Mouse (Mus musculus): ENCODE measurements around the gene Nrarp. TPM values are rescaled to one million over a fixed set of nuclear protein-coding genes. Genes with fewer than 3 reads are reported as not detected.

Gene Nrarp
- total RNA-seq, 4 experiments from 2014 or later: 2.4 to 3.5 (median 2.7) TPM

- no peak for DNase-seq
Observed at GRCm38 (mm10) chr2:25228995-25229530, 48.5 kb downstream of the Nrarp start.

GRCm38 (mm10) chr2:25229582-25229981 lies 49.0 kb downstream of the Nrarp start:
- no peak for DNase-seq

GRCm38 (mm10) chr2:25230581-25230980 lies 50.0 kb downstream of the Nrarp start:
- no peak for DNase-seq

GRCm38 (mm10) chr2:25231038-25231437 lies 50.5 kb downstream of the Nrarp start:
- DNase-seq: no peak

Other genes starting within 250 kb of the Nrarp start
- 10 to 100 TPM; 11.0 to 23.7 (median 18.1) TPM for gene Arrdc1, start 245.5 kb upstream of the Nrarp start, total RNA-seq (2022)
- 10 to 100 TPM; 20.5 to 30.3 (median 24.1) TPM for gene Zmynd19, start 231.0 kb upstream of the Nrarp start, total RNA-seq (2022)
- gene Dph7, start 218.4 kb upstream of the Nrarp start, total RNA-seq (2022): 10 to 100 TPM; 11.5 to 24.2 (median 20.2) TPM
- 100 to 1,000 TPM in 1 of 4 experiments, 10 to 100 TPM in 3; 85.6 to 109 (median 86.5) TPM for gene Mrpl41, start 205.7 kb upstream of the Nrarp start, total RNA-seq (2022)
- 10 to 100 TPM; 67.2 to 94.5 (median 71.2) TPM for gene Pnpla7, start 204.7 kb upstream of the Nrarp start, total RNA-seq (2022)
- 10 to 100 TPM; 41.6 to 84.4 (median 63.1) TPM for gene Nsmf, start 126.4 kb upstream of the Nrarp start, total RNA-seq (2022)
- gene Entpd8, start 100.5 kb upstream of the Nrarp start, total RNA-seq (2022): under 1 TPM in 1 of 4 experiments, not detected in 3; 0.27 TPM
- not detected for gene Noxa1, start 85.6 kb upstream of the Nrarp start, total RNA-seq (2022)
- 10 to 100 TPM; 27.4 to 35.0 (median 31.7) TPM for gene Tor4a, start 16.1 kb downstream of the Nrarp start, total RNA-seq (2022)
- gene Nelfb, start 30.7 kb downstream of the Nrarp start, total RNA-seq (2022): 10 to 100 TPM; 59.6 to 74.9 (median 68.6) TPM
- gene Stpg3, start 33.9 kb downstream of the Nrarp start, total RNA-seq (2022): not detected
- gene Fam166a, start 38.0 kb downstream of the Nrarp start, total RNA-seq (2022): under 1 TPM in 1 of 4 experiments, not detected in 3; 0.27 TPM
- 100 to 1,000 TPM; 150 to 307 (median 222) TPM for gene Tubb4b, start 43.9 kb downstream of the Nrarp start, total RNA-seq (2022)
- not detected for gene Slc34a3, start 53.6 kb downstream of the Nrarp start, total RNA-seq (2022)
- not detected for gene Rnf224, start 56.0 kb downstream of the Nrarp start, total RNA-seq (2022)
- gene Rnf208, start 61.5 kb downstream of the Nrarp start, total RNA-seq (2022): 10 to 100 TPM; 10.3 to 18.0 (median 12.3) TPM
- not detected for gene Cysrt1, start 61.7 kb downstream of the Nrarp start, total RNA-seq (2022)
- 1 to 10 TPM; 2.2 to 8.9 (median 6.1) TPM for gene AL732309.1, start 66.1 kb downstream of the Nrarp start, total RNA-seq (2022)
- gene Tmem203, start 74.7 kb downstream of the Nrarp start, total RNA-seq (2022): 10 to 100 TPM; 28.4 to 43.0 (median 31.5) TPM
- gene Tprn, start 81.9 kb downstream of the Nrarp start, total RNA-seq (2022): 10 to 100 TPM; 10.3 to 14.5 (median 11.1) TPM
- gene Ssna1, start 91.7 kb downstream of the Nrarp start, total RNA-seq (2022): 10 to 100 TPM; 44.4 to 48.7 (median 47.0) TPM
- gene Anapc2, start 91.7 kb downstream of the Nrarp start, total RNA-seq (2022): 100 to 1,000 TPM in 3 of 4 experiments, 10 to 100 TPM in 1; 94.6 to 118 (median 102) TPM
- not detected for gene Tmem210, start 107.4 kb downstream of the Nrarp start, total RNA-seq (2022)
- gene Lrrc26, start 109.2 kb downstream of the Nrarp start, total RNA-seq (2022): not detected
- 10 to 100 TPM; 13.0 to 21.3 (median 17.8) TPM for gene Grin1, start 138.4 kb downstream of the Nrarp start, total RNA-seq (2022)
- 10 to 100 TPM; 66.5 to 71.9 (median 67.6) TPM for gene Man1b1, start 151.6 kb downstream of the Nrarp start, total RNA-seq (2022)
- gene Dpp7, start 175.6 kb downstream of the Nrarp start, total RNA-seq (2022): 10 to 100 TPM; 39.8 to 59.1 (median 45.7) TPM
- gene Uap1l1, start 184.9 kb downstream of the Nrarp start, total RNA-seq (2022): 10 to 100 TPM; 29.5 to 48.3 (median 31.5) TPM
- gene Sapcd2, start 191.6 kb downstream of the Nrarp start, total RNA-seq (2022): under 1 TPM in 3 of 4 experiments, not detected in 1; 0.31 to 0.71 (median 0.61) TPM
- gene Entpd2, start 215.1 kb downstream of the Nrarp start, total RNA-seq (2022): 1 to 10 TPM; 3.1 to 9.7 (median 5.1) TPM
- gene Npdc1, start 218.6 kb downstream of the Nrarp start, total RNA-seq (2022): 100 to 1,000 TPM; 148 to 171 (median 163) TPM
- gene Fut7, start 242.5 kb downstream of the Nrarp start, total RNA-seq (2022): under 1 TPM in 1 of 4 experiments, not detected in 3; 0.13 TPM
- gene Abca2, start 247.9 kb downstream of the Nrarp start, total RNA-seq (2022): 10 to 100 TPM; 48.9 to 73.0 (median 57.5) TPM

Measured in adrenal gland, adult 8-10 months (tissue).